Mouse (Mus musculus) ovary, adult 18-20 months (tissue): ENCODE measurements around the gene Prkce.

ENCODE experiments used
- DNase-seq: peaks from one replicate; pipeline ENCODE4 v3.0.0; 2022; ENCODE audit warnings: low spot score, mixed read lengths

The Prkce gene

GRCm38 (mm10) chr17:86637311-86637710, 469.7 kb downstream of the Prkce start:
- DNase-seq: no peak

GRCm38 (mm10) chr17:86639279-86639678, 471.7 kb downstream of the Prkce start:
- no peak for DNase-seq

- DNase-seq: no peak
Measured at GRCm38 (mm10) chr17:86647226-86647625, 479.6 kb downstream of the Prkce start.

- DNase-seq: no peak
Measured at GRCm38 (mm10) chr17:86648856-86649435, 481.4 kb downstream of the Prkce start.

GRCm38 (mm10) chr17:86650241-86650640, 482.7 kb downstream of the Prkce start:
- no peak for DNase-seq

- DNase-seq: no peak
Measured at GRCm38 (mm10) chr17:86651091-86651490, 483.5 kb downstream of the Prkce start.

- DNase-seq: no peak
Measured at GRCm38 (mm10) chr17:86652751-86653150, 485.2 kb downstream of the Prkce start.

GRCm38 (mm10) chr17:86656369-86656768, 488.8 kb downstream of the Prkce start:
- DNase-seq: no peak

GRCm38 (mm10) chr17:86662301-86662700, 494.7 kb downstream of the Prkce start:
- no peak for DNase-seq

- DNase-seq: no peak
Measured at GRCm38 (mm10) chr17:86663471-86663870, 495.9 kb downstream of the Prkce start.

GRCm38 (mm10) chr17:86667836-86668600, 500.4 kb downstream of the Prkce start:
- DNase-seq: no peak

GRCm38 (mm10) chr17:86669641-86670373, 502.2 kb downstream of the Prkce start:
- no peak for DNase-seq

- DNase-seq: no peak
Measured at GRCm38 (mm10) chr17:86670731-86671130, 503.1 kb downstream of the Prkce start.

- no peak for DNase-seq
Measured at GRCm38 (mm10) chr17:86674971-86675370, 507.4 kb downstream of the Prkce start.

- no peak for DNase-seq
Measured at GRCm38 (mm10) chr17:86676336-86676735, 508.8 kb downstream of the Prkce start.

- DNase-seq: no peak
Measured at GRCm38 (mm10) chr17:86676909-86677308, 509.3 kb downstream of the Prkce start.

- no peak for DNase-seq
Measured at GRCm38 (mm10) chr17:86685263-86685662, 517.7 kb downstream of the Prkce start.

- no peak for DNase-seq
Measured at GRCm38 (mm10) chr17:86687021-86687420, 519.4 kb downstream of the Prkce start.

GRCm38 (mm10) chr17:86690871-86691390, 523.3 kb downstream of the Prkce start:
- DNase-seq: no peak

GRCm38 (mm10) chr17:86697751-86698150, 530.2 kb downstream of the Prkce start:
- no peak for DNase-seq

GRCm38 (mm10) chr17:86703336-86703735, 535.8 kb downstream of the Prkce start:
- no peak for DNase-seq

GRCm38 (mm10) chr17:86705236-86705635, 537.7 kb downstream of the Prkce start:
- DNase-seq: no peak

- DNase-seq: no peak
Measured at GRCm38 (mm10) chr17:86706467-86706866, 538.9 kb downstream of the Prkce start.
